Mouse (Mus musculus): ENCODE results near the gene Gm49339. TPM values are rescaled to one million over a fixed set of nuclear protein-coding genes. Genes with fewer than 3 reads are reported as not detected.

The Gm49339 gene
- total RNA-seq, 1 experiment from 2014 or later = 66.6 TPM

Other genes starting within 250 kb of the Gm49339 start
- 1,031 and 1,160 TPM in 2 replicates for gene Lilr4b, start within 50 bp of the Gm49339 start, total RNA-seq (2017)
- 1,862 and 1,947 TPM in 2 replicates for gene Lilrb4a, start 10.3 kb downstream of the Gm49339 start, total RNA-seq (2017)
- gene Fam162b, start 109.9 kb downstream of the Gm49339 start, total RNA-seq (2017) = not detected in 2 replicates
- not detected in 2 replicates for gene Gprc6a, start 150.8 kb downstream of the Gm49339 start, total RNA-seq (2017)
- not detected in 2 replicates for gene Rfx6, start 197.1 kb downstream of the Gm49339 start, total RNA-seq (2017)